Mouse (Mus musculus) erythroblast, adult 5-6 weeks (primary cell): ENCODE results near the gene 2310022A10Rik. TPM values are rescaled to one million over a fixed set of nuclear protein-coding genes. Genes with fewer than 3 reads are reported as not detected.

Source experiments
- ATAC-seq: replicated peaks from 2 replicates; pipeline ENCODE4 v1.8.0; 2016; ENCODE audit warnings: moderate number of reproducible peaks, mild to moderate bottlenecking, moderate TSS enrichment, inconsistent platforms; ENCODE audit not compliant: poor library complexity, low FRiP score, severe bottlenecking
- total RNA-seq, 2 experiments: library from RNA; stranded (forward) in 1 of 2; stranded (reverse) in 1 of 2; fragments of 150-400 nt in 1 of 2; fragments of 200-764, 138-1000 nt in 1 of 2; gene quantifications; 2 replicates each; pipeline versions ENCODE4 v1.2.3 to v1.2.4; 2015 to 2017; ENCODE audit warnings: low replicate concordance in 2 of 2

Gene 2310022A10Rik
- total RNA-seq, 2 experiments from 2014 or later: 10.4 TPM; not detected in 1

DNA sequence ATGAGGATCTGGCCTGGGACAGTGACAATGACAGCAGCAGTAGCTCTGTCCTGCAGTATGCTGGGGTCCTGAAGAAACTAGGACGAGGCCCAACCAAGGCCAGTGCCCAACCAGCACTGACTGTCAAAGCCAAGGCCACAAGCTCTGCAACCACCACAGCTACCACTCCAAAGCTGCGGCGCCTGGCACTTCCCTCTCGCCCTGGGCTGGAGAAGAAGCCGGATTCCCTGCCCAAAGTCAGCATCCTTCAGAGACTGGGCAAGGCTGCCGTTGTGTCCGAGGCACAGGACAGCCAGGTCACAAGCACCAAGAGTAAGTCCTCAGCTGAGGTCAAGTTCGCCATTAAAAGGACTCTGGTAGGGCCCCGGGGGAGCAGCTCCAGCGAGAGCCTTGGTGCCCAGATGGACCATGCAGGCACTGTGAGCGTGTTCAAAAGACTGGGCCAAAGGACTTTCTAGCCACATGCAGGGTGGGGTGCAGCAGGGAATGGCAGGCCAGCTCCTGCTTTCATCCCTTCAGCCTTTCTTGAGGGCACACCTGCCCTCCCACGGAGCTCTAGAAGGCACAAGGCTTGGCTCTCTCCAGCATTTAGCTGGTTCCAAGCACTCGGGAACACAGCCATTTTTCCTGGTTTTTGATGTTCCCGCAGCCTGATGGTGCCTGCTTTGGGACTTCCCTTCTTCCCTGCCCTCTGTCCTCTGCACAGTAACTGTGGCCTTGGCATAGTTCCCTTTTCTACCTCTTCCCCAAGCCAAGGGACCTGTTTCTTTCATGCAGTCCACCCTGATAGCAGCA is 27.5 kb downstream of the 2310022A10Rik start:
- no peak for ATAC-seq

DNA sequence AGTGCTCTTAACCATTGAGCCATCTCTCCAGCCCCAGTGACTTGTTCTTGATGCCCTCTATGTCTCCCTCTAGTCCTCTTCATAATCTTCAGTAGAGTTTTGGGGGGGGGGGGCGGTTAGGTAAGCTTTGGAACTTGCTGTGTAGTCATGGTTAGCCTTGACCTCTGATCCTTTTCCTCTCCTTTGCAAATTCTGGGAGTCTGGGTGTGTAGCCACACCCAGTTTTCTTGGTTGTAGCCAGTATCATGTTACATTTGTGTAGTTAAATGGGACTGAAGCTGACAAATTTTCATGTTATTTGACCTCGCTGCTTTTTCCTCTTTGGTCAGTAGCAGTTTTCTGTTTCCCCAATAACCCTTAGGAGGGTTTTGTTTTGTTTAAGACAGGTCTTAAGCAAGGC is 33.8 kb downstream of the 2310022A10Rik start:
- ATAC-seq: no peak

DNA sequence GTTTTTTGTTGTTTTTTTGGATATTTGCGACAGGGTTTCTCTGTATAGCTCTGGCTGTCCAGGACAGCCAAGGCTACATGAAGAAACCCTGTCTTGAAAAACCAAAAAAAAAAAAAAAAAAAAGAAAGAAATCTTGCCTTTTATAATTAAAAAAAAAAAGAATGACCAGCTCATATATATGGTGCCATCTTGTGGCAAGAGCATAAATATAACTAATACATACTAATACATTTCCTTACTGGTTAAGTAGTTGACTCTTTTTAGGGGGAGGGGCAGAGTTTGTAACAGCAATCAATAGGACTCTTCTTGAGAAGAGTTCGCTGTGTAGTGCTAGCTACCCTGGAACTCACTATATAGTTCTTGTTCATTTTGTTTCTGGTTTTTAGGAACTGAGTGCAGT is 34.7 kb downstream of the 2310022A10Rik start:
- no peak for ATAC-seq

DNA sequence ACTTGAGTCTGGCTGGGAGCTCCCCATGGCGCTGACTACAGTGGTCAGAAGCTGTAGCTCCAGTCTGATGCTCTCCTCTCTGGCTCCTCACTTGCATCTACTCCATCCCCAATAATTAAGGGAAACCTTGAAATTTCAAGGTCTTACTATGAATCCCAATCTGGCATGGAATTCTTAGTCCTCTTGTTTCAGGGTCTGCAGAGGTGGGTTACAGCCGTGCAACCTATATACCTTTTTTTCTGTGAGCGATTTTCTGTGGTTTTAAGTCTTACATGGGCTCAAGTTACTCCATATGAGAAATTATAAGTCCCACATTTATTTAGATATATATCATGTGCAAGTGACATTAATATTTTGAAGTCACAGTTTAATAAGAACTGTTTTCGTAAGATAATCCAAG is 37.1 kb downstream of the 2310022A10Rik start:
- no peak for ATAC-seq

DNA sequence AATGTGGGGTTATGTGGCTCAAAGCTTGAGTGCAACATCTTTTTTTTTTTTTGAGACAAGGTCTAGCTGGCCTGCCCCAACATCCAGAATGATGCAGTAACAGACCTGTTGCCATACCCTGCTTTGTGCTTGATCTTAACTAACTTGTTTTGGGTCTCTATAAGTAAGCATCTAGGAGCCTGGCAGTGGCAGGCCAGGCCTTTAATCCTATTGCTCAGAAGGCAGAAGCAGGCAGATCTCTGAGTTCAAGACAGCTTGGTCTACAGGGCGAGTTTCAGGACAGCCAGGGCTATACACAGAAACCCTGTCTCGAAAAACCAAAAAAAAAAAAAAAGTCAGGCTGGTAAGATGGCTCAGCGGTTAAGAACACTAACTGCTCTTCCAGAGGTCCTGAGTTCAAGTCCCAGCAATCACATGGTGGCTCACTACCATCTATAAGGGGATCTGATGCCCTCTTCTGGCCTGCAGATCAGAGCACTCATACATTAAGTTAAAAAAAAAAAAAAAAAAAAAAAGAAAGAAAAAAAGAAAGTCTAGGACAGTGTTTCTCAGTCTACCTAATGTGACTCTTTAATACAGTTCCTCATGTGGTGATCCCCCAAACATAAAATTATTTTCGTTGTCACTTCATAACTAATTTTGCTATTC is 37.7 kb downstream of the 2310022A10Rik start:
- no peak for ATAC-seq

DNA sequence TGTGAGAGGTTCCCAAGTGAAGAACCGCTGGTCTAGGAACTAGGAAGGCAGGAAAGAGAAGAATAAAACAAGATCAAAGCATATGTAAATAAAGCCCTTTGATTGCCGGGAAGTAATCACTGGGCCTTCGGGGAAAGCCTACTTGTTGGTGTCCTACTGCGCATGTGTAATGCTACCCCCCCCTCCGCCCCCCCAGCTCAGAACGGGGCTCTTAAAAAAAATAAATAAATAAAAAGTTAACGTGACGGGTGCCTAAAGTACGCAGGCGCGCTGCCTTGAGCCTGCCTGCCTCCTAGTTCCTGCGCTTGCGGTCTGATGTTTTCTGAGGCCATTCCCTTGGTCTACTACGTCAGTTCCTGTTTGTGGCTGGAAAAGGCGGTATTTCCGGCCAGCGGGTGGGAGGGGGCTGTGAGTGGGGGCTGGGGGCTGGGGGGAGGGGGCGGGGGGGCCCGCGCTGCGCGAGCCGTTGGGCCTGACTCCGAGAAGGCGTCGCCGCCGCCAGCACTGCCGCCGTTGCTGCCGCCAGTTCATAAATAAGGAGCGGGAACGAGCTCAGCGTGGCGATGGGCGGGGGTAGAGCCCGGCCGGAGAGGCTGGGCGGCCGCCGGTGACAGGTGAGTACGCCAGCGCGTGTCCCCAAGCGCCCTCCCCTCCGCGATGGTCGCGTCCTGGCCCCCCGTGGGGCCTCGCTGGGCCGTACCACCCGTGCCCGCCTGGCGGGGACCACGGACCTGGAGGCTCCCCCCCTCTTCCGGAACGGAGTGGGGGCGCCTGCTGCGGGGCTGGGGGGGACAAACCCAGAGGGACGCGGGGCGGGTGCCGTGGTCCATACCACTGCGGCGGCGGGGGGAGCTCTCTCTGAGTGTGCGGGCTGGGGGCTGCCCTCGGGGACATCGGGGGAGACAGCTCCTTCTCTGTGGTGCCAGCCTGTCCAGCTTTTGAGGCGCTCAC is 38.5 kb downstream of the 2310022A10Rik start, which contains the start of gene Akt2:
Gene Akt2, plus strand, starts transcription at position 287 of the 951 bp plus-strand sequence.
- peak; percentile 87 for ATAC-seq

DNA sequence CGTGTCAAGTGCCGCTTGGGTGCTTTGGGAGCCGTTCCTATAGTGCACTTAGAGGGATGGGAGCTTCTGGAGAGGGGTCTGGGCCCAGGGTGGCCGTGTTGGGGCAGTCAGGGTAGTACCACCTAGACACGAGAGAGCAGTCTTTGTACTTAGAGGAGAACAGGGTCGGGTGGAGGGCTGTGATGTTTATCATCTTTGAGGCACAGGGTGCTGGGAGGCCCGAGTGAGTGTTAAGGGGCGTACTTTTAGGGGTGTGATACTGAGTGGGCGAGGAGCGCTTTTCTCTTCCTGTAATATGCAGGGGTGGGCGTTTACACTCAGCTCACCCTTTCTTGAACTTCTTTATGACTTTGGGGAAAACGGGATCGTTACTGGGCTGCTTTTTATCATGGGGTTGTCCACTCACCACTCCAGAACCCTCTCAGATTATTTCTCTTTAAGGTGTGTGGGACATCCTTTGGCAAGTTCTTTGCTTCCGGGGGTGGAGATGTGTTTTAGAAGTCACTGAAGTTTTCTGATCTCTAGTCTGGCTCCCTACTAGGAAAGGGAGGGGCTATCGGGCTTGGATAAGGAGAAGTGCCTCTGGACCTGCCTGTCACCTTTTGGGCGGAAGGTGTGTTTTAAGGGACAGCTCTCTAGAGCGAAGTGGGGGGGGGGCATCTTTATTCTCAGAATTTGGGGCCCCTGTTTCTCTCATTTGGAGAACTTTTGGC is 39.3 kb downstream of the 2310022A10Rik start:
- ATAC-seq: peak; percentile 42

DNA sequence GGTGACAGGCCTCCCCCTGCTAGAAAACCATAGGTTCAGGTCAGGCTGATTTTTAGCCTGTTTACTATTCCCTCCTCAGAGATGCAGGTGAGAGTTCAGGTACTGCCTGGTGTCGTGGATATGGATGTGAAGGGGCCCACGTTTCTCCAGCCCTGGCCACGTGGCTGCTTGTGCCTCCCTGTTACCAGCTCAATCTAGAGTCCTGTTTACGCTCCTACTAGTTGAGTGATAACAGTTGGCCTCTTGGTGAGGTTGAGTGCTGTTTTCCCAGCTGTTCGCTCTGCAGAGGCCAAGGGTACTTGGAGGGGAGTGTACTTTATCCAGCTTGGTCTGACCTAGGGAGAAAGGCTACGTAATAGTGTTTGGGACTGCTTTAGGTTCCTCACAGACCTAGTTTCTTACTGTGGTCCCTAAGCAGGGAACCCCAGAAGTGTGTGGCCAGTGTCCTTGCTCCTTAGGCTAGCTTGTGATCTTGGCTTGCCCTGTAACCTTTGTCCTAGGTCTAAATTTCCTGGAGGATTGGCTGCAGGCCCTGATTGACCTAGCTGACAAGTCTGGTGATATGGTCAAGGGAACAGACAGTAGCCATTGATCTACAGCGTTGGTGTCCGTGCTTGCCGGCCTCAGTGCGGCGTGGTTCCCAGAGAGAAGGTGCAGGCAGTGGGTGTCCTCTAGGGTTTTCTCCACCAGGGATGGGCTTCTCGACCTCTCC is 40.1 kb downstream of the 2310022A10Rik start:
- no peak for ATAC-seq

DNA sequence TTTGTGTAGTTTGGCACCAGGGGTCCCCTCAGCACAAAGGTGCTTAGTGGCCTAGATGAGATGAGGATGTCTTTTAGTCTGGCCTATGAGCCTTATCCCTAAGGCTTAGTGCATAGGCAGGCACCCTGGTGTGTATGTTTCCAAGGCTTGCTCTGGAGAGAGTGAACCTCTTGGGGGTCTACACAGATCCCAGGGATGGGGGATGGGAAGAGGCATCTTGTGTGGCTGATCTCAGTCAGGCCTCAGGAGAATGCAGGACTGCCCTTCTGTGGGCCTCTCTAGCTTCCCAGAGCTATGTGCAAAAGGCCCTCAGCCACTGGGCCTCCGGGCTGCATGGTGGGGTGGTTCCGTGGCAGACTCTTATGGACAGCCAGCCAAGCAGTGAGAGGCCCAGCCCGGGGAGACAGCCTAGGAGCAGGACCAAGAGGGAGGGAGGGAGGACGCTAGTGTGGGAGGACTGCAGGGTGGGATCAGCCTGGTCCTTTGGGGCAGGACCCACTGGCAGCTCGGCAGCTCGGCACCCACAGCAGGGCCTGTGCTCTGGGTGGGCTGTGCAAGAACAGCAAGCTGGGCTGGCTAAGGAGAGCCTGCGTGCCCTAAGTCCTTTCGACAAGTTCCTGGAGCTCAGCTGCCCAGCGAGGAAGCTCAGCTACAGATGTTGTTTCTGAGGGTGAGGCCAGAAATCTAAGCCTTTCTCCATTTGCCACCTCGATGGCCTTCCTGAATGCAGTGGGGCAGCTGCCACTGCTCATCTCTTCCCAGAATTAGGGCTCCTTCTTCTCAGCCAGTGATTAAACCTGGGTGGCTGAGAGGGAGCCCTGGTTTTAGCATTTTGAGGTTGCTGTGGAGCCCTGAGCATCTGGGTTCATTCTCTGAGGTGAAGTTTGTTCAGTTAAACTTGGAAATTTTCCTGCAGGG is 43.8 kb downstream of the 2310022A10Rik start:
- ATAC-seq: no peak

DNA sequence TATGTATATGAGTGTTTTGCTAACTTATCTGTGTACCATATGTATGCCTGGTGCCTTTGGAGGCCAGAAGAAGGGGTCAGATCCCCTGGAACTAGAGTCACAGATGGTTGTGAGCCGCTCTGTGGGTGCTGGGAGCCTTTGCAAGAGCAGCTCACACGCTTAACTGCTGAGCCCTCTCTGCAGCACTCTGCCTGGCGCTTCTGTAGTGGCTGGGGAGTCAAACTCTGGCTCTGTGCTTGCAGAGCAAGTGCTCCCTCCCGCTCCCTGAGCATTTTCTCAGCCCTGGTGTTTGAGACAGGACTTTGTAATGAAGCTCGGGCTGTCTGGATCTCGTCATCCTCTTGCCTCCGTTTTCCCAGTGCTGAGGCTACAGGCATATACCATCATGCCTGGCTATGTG is 45.0 kb downstream of the 2310022A10Rik start:
- no peak for ATAC-seq

DNA sequence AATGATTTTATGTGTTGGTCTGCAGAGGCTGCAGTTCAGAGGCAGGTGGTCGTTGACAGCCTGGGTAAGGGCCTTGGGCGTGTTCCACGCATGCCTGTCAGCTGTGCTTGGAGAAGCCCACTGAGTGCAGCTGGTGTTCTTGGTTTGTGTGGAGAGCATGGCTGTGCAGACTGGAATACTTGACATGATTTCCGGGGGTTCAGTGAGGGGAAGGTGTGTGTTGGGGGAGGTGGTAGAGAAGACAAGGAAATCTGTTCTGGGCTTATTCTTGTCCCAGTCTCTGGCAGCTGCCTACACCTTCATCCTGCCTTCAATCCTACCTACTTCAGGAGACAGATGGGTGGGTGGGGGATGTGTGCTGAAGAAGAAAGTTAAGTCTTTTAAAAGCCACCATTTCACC is 48.6 kb downstream of the 2310022A10Rik start:
- no peak for ATAC-seq

DNA sequence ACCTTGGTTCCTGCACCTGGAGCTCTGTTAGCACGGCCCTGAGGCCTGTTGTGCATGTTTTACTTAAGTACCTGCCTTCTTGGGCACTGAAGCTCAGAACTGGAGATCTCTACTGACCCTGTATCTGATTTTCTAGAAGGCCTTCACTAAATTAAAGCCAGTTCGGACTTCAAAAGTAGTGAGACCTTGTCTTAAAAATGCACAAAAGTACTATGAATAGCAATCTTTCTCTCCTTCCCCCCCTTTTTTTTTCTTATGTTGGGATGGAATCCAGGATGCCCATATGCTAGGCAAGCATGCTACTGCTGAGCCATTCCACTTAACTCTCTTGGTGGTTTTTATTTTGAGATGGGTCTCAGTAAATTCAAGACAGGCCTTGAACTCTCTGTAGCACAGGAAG is 49.1 kb downstream of the 2310022A10Rik start:
- no peak for ATAC-seq

DNA sequence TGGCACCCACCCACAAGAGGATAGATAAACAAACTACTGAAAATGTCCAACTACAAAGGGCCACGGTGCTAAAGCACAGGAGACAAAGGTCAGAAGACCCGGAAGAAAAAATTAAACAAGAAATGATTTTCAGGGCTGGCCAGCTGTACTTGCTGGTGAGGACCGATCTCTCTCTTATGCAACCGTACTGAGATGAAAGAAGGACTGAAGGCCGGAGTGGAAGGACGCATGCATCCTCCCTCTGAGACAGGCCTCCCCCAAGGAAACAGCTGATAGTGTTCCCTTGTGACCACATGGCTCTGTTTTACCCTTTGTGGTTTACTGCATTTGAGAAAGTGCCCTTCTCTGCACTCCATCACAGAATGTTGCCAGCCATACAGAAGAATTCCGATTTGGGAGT is 49.8 kb downstream of the 2310022A10Rik start:
- ATAC-seq: no peak

DNA sequence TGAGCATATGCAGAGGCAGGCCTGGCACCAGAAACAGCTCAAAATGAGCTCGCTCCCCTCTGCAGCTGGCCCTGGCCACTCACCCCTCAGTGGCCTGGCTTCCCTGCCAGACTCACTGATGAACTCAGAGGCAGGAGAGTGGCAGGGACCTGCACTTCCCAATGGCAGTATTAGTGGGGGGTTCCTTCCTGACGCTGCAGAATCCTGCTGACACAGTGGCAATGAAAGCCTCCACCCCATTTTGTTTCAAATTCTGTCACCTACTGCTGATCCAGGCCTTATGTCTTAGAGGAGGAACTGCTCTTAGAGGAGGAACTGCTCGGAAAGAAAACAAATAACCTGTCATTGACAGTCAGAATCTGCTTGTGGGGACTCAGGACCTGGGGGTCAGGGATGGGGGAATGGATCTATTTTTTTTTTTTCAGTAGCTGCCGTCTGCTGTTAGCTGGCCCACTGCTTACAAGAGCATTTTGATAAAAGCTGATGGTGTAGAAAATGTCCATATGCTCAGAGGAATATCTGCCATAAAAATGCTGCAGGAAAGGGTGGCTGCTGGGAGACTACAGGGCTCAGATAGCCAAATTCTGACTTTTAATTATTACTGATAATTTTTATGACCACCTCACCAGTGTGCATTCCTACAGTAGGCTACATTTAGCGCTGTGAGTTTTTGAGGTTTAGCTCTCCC is 51.8 kb downstream of the 2310022A10Rik start:
- ATAC-seq: no peak

DNA sequence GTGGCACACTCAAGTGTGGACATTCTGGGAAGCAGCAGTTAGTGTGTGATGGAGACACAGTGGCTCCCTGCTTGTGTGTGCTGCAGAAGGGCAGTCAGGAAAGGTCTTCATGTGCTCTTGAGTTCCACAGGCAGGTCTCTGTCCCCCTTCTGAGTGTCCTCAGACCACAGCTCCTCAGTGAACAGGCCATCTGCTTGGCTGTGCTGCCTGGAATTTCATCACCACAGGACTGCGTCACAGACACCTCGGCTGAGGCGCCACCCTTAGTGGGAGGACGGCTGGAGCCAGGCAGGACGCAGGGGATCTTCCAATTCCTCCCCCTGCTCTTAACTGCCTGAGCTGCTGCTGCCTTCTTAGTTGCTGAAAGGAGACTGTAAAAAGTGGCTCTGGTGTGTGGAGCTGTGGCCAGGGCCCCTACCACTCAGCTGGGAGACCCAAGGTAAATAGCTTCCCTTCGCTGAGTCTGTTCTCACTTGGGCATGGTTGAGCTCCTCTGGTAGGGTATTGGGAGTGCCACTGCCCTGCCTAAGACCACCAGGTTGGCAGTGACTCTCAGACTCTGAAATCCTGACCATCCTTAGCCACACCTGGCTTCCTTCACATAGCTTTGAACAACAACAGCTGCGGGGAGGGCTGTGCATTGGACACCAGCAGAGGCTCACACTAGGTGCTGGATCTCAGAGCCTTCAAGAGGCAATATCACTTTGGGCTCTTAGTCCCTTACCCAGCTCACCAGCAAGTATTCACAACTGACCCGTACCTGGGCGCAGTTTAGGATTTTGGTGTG is 52.7 kb downstream of the 2310022A10Rik start:
- no peak for ATAC-seq

DNA sequence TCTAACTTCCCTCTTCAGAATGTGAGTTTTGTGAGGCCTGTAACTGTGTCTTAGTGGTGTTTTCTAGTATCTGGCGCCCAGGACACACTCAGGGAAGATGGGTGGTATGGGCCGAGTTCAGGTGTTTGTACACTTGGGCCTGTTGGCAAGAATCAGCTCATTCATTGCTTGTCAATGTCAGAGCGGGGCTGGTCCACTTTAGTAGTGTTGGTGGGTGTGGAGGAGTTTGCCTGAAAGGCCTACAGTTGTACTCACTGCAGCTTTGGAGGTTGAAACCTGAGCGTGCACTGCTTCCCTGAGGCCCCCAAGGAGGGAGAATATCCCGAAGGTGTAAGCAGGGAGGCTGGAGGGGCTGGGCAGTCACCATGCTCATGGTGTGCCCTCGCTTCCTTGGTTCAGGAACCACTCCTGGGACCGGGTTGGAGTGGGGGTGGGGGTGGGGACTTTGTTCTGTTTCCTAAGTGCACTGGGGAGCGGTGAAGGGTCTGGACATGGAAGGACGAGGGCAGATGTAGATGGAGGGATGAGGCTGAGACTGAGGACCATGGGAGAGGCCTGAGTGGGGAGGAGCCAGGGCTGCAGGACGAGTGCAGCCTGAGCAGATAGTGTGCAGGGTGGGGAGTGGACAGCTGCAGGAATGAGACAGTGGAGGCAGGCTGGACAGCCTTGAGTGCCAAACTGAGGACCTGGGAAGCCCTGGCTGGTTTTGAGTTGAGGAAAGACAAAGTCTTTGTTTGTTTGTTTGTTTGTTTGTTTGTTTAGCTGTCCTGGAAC is 53.6 kb downstream of the 2310022A10Rik start:
- no peak; the same call in 1 of the 2 replicates for ATAC-seq
